Mouse (Mus musculus) cerebellum, adult (tissue): Measurements from ENCODE around the gene Cd300lf.

Experiments used
- ATAC-seq: cut with Nextera tagmentation; 2 replicates; pipeline ENCODE4 v1.9.2; 2017; ENCODE audit warnings: mild to moderate bottlenecking, moderate library complexity, mixed read lengths; ENCODE audit not compliant: insufficient number of reproducible peaks, low FRiP score, low TSS enrichment

Cd300lf gene

DNA sequence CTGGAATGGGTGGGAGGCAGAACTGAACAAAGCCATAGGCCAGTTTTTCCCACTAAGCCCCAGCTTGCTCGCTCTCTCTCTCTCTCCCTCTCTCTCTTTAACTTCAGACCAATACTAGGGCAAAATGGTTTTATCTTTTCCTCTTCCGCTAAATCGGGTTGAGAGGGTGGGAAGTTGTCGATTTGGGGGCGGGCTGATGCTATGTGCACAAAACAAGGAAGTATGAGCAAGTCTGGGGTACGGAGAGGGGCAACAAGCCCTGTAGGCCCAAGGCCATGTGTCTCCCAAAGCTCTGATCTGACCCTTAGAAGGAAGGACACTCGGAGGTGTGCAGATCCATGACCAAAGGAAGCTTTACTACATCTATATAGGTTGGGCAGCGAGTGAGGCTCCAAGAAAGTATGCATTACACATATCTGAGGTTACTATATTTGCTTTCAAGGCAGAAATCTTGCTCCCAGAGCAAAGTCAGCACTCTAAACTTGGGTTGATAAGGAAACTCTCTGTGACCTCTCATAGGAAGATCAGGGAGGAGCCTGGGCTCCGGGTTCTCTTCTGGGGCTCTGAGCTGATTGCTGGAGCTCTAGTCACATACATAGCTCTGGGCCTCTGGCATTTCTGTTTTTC lies 27.9 kb upstream of the Cd300lf start:
- no peak for ATAC-seq

DNA sequence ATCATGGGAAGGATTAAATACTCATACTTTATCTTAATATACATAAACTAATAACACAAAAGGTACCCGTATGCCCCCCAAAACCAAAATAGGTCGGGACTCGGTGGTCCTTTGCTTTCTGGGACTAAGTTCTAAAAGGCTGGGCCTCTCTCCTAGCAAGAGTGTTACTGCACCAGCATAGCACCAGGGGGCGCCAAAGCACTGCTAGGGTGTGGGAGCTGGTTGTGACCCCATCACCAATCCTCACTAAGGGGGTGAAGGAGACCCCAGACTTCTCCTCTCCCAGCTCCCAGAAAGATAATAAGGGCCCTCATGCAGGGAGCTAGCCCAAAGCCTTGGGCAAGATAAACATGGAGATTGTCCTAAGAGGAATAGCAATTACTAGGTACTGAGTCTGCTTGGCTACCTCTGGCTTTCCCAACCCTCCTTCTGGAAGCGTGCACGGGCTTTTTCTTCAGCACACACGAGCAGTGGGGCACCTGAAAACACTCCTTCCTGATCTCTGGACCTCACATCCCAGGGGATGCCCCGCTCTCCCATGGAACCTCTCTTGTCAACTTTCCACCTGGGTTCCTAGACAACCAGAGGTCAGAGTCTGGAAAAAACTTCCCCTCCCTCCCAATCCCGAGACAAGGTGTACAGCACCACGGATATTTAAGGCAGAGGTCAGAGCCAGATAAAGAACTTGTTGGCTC lies 27.2 kb upstream of the Cd300lf start:
- ATAC-seq = no peak

DNA sequence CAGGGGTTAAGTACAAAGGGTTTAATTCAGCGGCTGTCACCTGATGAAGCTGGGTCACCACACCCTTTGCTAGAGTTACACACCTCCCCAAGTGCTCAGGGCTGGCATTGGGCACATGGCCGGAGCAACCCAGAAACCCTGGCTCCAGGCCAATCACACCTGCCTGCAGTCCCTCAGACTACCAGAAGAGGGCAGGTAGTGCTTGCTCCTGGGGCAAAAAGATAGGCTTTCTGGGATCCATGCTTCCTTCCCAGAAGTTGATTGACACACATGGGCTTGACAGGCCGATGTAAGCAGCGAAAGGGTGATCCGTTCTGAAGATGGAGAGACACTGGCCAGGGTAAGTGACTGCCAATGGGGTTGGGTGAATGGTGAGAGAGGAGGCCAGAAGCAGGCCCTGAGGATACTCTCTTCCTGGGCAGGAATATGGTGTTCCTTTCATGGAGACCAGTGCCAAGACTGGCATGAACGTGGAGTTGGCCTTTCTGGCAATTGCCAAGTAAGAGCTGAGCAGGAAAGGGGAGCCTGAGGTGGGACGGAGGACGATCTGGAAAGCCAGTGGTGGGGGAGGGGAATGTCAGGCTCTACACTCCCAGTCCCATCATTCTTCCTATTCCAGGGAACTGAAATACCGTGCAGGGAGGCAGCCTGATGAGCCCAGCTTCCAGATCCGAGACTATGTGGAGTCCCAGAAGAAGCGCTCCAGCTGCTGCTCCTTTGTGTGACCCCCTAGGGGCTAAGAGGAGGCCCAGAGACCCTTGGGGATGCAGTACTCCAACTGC lies 26.4 kb upstream of the Cd300lf start:
- no peak for ATAC-seq

DNA sequence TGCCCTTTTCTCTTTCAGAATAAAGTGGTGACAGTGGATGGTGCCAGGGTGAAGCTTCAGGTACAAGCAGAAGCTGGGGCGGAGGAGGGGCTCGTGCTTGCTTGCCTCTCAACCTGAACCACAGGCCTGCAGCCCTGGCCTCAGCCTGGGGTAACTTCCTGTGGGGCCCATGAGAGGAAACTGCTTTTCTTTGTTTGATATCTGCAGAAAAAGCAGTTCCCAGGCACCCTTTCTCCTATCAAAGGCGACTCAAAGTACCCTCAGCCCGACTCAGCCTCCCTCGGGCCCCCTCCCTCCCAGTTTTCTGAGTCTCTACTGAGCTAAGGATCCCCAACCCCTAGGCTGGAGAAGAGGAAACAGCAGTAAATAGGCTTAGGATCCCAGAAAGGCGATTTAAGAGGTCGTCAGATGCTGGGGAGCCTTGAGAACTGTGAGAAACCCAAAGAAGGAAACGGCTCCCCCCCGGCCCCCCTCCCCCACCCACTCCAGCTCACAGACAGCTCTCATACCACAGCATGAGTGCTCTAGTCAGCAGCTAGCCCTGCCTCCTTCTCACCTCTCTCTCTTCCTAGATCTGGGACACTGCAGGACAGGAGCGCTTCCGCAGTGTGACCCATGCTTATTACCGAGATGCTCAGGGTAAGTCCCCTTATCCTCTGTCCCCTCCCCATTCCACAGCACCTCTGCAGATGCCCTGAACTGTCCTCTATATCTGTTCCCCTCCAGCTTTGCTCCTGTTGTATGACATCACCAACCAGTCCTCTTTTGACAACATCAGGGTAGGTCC lies 24.3 kb upstream of the Cd300lf start:
- ATAC-seq = no peak

DNA sequence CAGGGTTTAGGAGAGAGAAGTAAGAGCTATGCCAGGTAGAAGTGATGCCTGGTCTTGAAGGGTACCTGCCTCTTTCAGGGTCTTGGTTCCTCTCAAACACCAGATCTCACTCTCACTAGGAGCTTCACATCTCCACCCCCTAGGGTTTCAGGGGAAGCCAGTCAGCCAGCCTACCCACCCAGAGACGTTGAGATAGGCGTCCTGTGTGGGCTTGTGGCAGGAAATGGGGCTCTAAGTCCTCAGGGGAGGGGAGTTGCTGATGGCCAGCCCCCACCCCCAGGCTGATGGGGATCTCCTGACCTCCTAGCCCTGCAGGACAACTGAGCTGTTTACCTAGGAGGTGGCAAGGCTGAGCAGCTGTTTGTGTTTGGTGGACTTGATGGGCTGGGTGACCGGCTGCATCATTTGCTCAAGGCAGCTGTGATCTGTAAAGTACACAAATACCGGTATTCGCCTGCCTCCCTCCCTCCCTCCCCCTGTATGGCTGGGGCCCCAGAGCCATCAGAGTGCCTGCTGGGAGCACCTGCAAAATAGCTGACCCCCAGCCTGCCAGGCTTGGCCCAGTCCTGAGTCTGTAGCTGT lies 21.4 kb upstream of the Cd300lf start:
- ATAC-seq = no peak

DNA sequence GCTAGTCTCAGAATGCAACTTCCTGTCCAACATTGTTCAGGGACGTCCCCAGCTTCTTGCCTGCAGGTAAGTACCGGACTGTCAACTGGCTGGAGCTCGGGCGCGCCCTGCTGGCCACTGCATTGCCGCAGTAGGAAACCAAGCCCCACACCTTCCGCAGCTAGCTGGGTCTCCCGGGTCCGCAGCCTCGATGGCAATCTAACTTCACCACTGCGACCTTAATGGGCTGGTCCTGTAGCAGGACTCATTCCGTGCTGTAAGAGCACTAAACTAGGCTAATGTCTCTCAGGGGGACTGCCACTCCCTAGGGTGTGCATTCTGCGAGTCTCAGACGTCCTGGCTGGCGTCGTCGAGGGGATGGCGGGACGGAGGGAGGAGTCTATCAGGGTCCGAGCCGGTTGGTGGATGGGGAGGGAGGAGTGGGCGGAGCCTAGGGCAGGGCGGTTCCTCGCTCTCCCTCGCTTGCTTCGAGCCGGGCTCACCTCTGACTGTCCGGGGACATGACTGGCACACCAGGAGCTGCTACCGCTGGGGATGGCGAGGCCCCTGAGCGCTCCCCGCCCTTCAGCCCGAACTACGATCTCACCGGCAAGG lies 20.0 kb upstream of the Cd300lf start:
- 0 out of 2 replicates have a peak, but pooled peaks have one; percentile 20 for ATAC-seq

DNA sequence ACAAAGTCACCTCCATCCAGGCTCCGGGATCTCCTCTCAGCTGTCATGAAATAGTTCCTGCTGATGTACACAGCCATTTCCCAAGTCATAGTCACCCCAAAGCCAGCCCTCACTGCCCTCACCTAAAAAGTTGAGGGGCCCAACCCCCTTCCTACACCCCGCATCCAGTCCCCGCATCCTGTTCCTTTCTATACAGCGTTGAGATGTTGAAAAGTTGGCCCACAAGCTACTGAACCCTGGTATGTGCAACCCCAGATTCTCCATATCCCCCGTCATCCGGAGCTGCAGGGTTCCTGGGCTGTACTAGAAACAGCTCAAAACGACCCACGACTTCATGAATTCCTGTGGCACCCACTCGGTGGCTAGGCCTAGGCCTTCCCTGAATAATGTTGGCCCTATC lies 19.3 kb upstream of the Cd300lf start:
- ATAC-seq = no peak

DNA sequence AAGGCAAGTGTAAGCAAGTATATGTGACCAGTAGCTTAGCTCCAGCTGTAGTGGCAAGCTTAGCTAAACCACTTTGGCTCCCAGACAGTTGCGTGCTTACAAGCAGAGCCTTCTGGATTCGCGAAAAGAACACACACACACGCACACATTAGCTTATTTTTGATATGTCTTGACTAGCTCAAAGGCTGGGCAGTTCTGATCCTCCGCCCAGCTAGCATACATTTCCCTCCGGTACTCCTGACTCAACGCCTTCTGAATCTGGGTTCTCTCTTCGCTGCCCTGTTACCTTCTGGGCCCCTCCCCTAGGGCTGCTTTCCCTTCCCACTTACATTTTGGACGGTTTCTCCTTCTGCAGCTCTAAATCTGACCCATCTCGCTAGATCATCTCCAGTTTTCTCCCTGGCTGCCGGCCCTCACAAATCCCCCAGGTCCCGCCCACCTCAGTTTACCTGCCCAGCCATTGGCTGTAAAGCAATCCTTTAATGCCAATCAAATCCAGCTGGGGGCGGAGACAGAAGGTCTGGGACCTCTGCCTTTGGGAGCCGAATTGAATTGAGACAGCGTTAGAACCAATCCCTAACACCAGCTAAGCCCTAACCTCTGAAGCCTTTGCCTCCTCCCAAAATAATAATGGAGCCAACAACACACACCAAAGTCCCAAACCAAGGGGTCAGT lies 18.1 kb upstream of the Cd300lf start:
- peak; percentile 61; the same call in 1 of the 2 replicates for ATAC-seq

DNA sequence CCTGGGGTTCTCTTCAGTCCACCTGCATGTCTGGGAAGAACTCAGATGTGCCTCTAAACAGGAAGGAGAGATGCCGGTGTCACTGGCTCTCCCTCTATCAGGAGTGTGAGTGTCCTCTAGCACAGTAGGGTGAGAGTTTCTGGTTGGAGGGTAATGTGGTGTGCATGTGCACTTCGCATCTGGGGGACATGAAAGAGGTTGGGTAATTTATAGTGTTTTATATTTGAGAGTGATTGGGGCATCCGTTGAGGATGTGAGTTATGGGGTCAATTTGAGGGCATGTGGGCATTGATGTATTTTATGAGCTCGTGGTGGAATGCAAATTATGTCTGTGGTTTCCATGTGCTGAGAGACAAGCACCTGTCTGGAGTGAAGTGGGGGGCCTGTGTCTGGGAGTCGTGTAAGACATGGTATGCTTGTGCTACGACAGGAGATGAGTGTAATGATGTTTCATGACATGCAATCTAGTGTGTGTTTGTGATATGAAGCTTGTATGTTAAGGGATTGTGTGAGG lies 17.0 kb upstream of the Cd300lf start:
- no peak for ATAC-seq

DNA sequence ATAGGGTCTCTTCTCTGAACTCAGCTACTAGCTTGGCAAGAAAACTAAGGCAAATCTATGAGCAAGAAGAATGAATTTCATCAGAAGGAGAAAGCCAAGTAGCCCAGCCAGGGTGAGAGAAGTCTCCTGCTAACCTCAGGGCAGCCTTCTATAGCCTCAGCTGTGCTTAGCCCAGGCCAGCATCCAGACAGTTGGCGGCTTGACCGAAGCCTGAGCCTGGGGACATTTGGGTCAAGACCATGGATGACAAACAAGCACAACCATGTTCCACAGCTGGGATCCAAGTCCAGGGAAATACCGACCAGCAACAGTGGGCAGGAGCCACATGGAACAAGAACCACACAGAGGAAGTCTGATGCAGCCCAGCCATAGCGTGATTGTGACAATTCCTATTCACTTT lies 14.0 kb upstream of the Cd300lf start:
- no peak for ATAC-seq

DNA sequence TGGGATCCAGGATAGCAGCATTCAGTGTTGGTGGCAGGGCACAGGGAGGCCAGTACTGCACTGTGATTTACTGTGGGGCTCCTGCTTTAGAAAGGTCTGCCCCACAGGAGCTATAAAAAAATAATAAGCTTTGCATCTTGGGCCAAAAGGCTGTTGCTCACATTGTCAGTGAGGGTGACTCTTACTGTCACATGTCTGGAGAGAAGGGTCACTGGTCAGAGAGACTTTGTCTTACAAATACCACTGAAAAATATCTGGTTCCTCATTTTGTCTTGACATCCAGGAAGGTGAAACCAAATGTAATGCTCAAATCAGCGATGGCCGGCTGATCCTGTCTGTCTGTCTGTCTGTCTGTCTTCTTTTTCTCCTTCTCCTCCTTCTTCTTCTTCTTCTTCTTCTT lies 8.2 kb upstream of the Cd300lf start:
- no peak for ATAC-seq

DNA sequence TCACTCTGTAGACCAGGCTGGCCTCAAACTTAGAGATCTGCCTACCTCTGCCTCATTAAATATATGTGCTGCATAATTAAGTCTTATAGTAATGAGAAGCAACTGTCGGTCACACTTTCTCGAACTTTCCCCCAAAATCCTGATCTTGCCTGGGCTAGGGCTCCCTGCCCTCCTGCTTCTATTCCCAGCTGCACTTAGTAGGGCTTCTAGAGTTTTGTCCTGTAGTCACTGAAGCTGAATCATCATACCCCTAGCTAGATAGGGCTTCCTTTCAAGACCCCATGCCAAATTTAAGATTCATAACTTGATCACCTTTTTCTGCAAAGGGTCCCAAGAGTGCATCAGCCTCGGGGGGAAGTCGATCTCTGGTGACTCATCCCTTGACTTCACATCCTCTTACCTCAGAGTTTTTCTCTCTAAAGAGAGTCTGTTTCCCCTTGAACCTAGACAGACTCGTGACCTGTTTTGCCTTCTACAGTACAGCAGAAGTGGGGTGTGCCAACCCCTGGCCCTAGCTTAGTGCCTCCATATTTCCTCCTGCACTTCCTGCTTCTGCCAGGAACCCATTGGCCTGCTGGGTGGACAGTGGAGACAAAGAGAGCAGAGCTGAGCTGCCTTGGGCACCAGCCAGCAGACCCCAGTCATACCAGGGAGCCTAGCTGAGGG lies 4.9 kb upstream of the Cd300lf start:
- no peak for ATAC-seq

DNA sequence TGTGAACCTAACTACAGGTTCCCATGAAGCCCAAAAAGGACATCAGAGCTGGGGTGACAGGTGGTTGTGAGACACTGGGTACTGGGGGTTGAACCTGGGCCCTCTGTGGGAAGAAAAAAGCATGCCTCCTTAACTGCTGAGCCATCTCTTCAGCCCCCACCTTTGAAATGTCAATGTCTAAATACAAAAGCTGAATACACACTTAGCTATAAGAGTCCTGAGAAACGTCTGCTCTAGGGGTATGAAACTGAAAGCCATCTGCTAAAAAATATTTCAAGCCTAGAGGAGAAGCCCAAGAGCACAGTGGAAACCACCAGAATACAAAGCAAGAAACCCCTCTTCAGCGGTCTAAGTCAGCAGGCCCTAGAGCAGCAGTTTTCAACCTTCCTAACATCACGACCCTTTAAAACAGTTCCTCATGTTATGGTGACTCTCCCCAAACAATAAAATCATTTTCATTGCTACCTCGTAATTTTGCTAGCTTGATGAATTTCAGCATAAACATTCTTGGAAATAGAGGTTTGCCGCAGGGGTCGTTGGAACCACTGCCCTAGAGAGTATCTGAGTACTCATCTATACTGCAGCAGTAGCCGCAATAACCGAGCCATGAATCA lies 1.9 kb downstream of the Cd300lf start:
- ATAC-seq = no peak

DNA sequence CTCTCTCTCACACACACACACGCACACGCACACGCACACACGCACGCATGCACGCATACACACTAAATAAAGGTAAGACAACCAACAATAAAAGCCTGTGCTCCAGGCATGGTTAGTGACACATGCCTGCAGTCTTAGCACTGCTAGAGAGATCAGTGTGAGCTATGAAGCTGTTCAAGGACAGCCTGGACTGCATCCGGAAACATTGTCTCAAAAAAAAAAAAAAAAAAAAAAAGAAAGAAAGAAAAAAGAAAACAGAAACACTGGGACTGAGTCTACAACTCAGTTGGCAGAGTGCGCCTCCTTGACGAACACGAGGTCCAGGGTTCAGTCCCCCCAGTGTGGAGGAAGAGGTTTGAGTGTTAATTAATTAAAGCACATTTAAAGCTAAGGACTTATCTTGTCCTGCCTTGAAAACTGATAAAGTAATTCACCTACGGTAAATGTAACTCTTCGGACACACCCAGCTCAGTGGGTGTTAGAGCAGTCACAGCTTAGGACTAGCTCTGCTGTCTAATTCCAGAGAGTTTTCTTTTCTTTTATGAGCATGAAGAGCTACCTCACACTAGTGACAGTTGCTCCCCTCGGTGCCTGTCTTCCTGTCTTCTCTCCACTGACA lies 4.2 kb downstream of the Cd300lf start:
- no peak for ATAC-seq

DNA sequence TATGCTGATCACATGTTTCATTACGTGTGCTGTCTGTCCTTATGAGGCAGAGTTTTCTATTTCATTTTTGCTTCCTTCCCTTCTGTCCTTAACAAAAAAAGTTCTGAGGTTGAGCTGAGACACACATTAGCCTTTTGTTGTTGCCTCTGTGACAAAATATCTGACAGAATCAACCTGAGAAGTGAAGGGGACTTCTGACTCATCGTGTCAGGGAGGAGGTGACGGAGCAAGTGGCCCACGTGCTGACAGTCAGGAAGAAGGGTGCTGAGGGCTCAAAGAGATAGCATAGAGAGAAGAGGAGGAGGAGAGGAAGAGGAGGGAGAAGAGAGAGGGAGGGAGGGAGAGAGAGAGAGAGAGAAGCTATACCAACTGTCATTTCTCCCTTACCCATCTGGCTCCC lies 5.3 kb downstream of the Cd300lf start:
- ATAC-seq = no peak

DNA sequence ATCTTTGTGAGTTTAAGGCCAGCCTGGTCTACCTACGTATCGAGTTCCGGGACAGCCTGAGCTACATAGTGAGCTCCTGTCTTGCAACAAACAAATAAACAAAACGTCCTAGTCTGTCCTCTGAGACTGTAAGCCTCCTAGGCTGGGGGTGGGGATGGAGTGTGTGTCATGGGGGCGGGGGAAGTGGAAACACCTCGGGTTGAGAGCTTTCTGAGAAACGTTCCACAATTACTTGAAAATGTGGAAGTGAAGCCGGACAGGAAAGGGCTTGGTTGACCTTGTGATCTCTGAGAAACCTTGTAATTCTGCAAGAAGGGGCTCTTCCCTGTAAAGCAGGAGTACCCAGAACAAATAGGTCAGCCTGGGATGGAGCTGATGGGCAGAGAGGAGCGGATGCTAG lies 14.4 kb downstream of the Cd300lf start:
- ATAC-seq = no peak

DNA sequence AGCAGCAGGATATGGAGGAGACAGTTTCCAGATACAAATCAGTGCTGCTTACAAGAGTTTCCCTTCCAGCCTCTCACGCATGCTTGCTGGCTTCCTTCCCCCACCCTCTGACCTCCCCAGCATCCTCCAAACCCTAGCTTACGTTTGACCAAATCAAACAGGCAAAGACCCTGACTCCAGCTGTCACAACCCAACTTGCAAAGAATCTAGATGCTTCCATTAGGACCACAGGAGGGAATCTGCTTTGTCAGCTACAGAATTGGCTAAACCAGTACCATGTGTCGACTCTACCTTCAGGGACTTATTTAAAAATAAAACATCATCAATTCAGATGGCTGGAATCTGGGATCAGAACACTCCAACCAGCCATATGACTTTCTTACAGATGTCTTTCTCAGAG lies 21.6 kb downstream of the Cd300lf start:
- no peak for ATAC-seq

DNA sequence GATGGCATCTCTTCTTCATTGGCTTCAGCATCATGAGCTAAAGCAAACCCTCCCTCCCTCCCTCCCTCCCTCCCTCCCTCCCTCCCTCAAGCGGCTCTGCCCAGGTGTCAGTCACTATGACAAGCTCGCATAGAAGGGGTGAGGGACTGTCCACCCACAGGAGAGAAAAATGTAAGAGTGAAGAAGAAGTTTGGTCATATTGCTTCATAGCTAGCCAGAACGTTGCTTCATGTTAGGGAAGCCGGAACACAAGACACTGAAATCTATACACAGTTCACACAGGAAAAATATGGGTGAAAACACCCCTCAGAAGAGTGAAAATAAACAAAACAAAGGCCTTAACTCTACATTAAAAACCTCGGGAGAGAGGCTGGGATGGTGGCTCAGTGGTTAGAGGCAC lies 23.5 kb downstream of the Cd300lf start:
- ATAC-seq = no peak
